Mouse (Mus musculus) lung, postnatal 0 days (tissue): Measurements from ENCODE around the gene Pak4.

Experiments
- CTCF ChIP-seq: IDR thresholded peaks from 2 replicates; pipeline ENCODE4 v1.5.1; 2016; ENCODE audit warnings: antibody characterized with exemption, mild to moderate bottlenecking
- EP300 ChIP-seq: IDR thresholded peaks from 2 replicates; pipeline ENCODE4 v1.6.1; 2016; ENCODE audit warnings: antibody characterized with exemption, mild to moderate bottlenecking, control low read depth

GRCm38 (mm10) chr7:28570982-28571682, 26.9 kb downstream of the Pak4 start:
- TF ChIP-seq CTCF = no peak
- TF ChIP-seq EP300 = peak; percentile 93
